Mouse (Mus musculus) frontal cortex, adult 2 months (tissue): ENCODE measurements around the gene Cdk16. TPM values are rescaled to one million over a fixed set of nuclear protein-coding genes. Genes with fewer than 3 reads are reported as not detected.
A peak's percentile ranks its signal among the peaks of the same experiment; 100 is the strongest.
"Not testable (repeated sequence)": the region's sequence is repeated elsewhere in the genome, so short reads cannot be mapped to it uniquely, and the experiment has no call there.

Source experiments
- DNase-seq, 2 experiments: peaks; one replicate each; pipeline ENCODE4 v3.0.0; 2022; ENCODE audit warnings: low spot score in 1 of 2; ENCODE audit errors: extremely low spot score in 1 of 2
- polyA plus RNA-seq: library from polyadenylated mRNA; depleted of rRNA; stranded (reverse); fragments of >200 nt; gene quantifications from 2 replicates; pipeline ENCODE4 v1.2.3, GENCODE M21; 2012; rRNA removed

The Cdk16 gene
- 394 and 422 TPM in 2 replicates for polyA plus RNA-seq

DNA sequence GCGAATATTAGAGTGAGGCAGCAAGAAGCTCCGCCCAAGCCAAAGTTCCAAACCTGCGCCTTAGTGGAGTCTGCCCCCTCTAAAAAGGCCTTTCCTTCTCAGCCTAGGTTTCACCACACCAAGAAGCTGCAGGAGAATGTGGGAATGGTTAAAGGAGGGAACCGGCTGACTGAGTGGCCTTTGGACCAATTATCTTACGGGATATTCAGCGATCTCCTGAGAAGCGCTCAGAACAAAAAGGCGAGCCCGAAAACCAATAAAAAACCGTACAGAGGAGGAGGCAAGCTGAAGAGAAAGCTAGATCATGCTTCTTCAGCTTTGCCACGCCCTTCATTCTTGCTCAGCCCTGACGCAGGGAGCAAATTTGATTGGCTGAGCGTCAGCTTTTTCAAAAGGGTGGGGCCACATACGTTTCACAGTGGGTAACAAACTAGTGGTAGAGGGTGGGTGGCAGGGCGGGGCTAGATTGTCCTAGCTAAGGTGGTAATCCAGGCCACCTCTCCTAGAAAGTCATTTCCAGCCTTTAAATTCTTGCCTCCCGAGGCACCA lies at the start of gene Cdk16:
TSS of gene Cdk16 (plus strand) at position 436 of the 549 bp plus-strand sequence.
- peak; percentile 87 to 88 for DNase-seq

DNA sequence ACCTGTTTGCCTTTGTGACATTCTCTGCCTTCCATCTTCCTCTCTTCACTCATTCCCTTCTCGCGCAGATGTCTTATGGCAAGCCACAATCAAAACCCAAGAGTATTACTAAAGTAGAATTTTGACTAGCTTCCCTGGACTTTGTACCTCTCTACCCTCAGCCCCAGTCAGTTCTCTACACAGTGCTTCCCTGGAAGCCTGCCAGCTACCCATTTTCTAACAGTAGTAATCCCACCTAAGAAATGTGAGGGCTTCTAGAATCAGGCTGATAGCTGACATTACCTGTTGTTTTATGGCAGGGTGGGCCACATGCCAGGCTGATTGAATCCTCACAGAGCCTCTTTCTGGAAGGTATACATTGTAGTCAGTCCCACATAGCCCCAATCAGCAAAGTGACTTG lies 49.6 kb upstream of the Cdk16 start:
- DNase-seq = no peak

DNA sequence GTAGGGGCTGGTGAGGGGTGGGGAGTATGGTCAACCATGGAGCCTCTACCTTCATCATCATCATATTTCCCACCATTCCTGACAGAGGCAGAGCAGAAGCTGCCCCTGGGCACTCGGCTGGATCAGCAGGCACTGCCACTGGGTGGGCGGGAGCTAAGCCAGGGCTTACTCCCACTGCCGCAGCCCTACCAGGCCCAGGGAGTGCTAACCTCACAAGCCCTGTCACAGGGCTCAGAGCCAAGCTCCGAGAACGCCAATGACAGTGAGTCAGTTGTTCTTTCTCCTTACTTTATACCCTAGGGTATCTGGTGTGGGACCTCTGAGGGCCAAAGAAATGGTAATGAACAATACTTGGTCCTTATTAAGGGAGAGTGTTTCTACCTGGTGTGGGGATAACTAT lies 43.0 kb upstream of the Cdk16 start:
- no peak for DNase-seq

DNA sequence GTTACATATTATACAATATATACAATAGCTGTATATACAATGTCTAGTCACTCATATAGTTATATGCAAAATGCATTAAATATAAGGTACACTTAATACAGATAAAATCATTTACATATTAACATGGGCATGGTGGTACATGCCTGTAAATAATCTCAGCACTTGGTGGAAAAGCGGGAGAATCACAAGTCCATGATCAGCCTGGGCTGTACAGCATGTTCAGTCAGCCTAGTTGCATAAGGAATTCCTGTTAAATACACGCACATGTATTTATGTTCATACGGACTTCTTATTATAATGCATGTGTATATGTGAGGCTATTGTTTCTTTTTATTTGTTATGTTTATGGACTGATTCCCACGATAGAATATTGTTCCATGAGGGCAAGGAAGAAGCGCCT lies 30.2 kb upstream of the Cdk16 start:
- DNase-seq = no peak

DNA sequence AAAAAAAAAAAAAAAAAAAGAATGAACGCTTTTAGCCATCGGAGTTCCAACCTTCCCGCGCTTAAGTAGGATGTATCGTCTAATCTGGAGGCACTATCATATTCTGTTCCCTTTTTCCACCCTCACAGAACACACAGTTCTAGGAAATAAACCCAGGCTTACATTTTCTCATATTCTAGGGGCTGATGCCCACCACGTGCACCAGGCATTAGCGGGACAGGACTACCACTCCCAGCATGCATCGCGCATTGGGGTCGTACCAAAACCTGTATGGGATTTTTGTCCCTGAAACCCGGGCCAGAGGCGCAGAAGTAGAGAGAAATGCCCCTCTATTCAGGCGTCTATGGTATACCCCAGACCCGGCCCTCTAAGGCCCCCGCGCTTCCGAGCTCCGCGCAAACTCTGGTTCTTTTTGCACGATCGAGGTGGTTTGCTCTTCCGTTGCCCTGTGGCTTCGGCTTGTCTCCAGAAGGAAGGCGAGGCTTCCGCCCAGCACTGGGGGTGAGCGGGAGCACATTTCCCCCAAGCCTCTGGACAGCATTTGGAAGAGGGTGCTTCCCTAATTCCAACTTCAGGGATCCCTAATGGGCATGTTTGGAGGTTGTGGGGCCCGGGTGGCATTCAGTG lies 29.6 kb upstream of the Cdk16 start, which contains the start of gene Uba1:
TSS of gene Uba1 (plus strand) at position 301 of the 627 bp plus-strand sequence.
- peak; percentile 66 to 87 for DNase-seq

DNA sequence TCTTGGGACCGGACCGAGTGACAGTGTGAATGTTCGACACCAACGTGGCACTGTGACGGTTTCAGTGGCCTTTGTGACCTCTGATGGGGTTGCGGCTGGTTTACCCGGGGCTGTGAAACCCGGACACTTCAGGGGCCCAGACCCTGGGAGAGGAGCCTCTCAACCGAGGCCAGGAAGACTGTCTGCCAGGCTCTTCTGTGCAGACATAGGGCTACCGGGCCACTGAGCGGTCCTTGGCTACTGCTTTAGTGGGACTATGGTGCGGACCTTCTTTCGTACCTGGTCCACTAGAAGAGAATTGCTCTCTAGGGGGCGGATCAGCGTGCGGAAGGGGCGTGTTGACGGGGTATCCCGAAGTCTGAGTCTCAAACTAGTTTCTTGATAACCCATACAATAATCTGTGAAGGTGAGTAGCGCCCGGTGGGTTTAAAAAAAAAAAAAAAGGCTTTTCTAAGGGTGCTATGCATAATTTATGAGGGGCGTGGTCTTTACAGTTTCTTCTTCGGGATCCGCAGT lies 28.8 kb upstream of the Cdk16 start:
- DNase-seq = no peak

DNA sequence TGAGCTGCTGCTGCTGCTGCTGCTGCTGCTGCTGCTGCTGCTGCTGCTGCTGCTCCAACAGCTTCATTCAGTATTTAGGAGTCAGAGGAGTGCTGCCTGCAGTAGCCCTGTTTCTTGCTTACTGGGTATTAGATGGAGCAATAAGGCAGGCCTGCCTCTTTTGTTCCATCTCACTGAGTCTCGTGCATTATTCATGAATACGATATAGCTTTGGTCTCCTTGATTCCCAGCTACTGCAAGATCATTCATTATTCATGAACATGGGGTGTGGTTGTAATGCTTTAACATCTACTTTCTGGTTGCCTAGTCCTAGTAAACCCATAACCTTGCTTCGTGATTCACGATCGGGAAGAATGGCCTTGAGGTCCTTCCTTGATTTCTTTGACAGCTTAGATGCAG lies 25.4 kb upstream of the Cdk16 start:
- no peak for DNase-seq

DNA sequence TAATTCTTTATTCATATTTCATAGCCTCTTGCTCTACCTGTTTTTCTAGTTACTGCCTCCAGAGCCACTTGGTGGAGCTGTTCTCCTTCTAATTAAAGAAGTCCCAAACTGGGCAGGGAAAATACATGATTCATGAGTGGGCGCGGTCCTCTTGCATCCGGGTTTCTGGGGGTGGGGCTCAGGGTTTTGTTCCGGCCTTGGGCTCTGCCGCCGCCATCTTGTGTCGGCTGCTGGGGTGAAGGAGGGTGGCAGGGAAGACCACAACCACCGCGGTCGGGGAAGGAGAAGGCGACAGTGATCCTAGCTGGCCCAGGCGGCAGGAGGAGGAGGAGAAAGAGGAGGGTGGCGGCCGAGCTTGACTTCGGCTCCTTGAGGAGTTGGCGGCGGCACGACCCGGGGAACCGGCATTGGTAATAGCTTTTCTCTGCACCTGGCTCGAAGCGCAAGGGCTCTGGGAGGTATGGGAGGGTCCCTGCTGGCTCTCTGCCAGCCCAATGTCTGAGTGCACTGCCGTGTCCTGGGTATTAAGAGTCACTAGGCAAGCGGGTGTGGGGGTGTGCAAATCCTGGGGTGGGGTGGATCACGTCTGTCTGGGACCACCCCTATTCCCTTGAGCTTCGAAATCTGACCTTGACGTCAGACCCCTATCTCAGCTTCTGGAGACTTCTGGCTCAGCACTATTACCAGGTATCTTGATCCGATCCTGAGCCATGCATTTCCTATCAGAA lies 24.9 kb upstream of the Cdk16 start:
- DNase-seq = peak; percentile 86 to 87

DNA sequence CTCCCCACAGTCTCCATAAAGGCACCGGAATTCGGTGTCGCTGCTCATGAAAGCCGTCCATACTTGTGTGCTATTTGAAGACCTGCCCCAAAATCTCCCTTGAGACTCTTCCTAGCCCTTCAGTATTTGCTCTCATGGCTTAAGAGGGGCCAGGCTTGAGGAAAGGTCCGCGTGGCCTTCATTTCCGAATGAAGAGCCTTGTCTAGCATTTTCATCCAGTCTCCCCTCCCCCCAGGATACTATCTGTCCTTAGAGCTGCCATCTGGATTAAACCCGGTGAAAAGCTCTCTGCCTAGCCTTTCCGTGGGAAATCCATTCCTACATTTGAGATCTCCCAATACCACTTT lies 24.3 kb upstream of the Cdk16 start:
- peak in 1 of 2 experiments; percentile 17 for DNase-seq

DNA sequence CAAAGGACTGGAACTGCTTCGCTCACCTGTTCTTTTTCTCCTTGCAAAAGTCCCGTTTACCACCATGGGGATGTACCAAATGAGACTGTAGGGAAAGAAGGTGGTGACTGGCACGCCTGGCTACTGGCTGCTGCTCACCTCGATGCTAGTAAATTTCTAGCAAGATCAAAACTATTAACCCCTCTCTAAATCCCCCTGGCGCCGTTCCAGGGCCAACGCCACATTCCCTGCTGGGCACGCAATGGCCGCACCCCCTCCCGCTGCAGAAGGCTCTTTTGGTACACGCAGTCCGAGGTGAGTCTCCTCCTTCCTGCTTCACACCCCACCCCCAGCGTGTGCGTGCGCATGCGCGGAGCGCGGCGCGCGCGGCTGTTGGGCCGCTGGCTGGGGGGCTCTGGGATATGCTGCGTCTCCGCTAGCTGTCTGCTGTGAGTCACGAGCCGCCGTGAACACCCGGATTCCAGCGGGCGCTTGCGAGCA lies 354 bp downstream of the Cdk16 start:
- DNase-seq = peak; percentile 65 to 85

DNA sequence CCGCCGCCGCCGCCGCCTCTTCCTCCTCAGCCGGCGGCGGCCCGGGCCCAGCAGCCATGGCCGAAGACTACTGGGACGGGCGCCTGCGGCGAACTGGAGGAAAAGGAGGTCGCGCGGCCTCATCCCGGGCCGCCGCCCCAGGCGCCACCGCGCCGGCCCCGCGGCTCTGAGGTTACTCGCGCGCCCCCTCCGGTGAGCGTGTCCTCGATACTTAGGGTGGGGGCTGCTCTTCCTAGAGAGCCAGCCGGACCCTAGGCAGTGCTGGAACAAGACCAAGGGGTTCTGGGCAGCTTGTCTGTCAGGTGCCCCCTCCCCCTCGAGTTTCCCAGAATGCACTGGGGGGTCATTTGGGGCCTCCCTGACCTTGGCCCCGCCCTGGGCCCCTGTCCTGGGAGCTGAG lies 861 bp downstream of the Cdk16 start:
- DNase-seq = peak; percentile 8 to 36

DNA sequence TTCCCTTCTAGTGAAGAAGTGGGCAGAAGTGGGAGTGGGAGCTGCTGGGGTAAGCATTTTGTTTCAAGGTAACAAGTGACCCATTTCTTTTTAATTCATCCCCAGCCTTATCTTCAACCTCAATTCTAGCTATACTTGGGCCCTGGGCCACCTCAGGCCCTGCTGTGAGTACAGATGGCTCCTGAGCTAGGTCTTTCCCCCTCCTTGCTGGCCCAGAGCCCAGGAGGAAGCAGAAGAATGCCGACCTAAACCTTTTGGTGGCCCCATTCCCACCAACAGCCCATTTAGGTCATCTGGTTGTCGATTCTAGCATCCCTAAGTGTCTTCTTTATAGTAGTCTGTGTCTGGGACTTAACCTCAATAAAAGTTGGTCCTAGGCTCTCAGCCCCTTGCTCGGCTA lies 3.8 kb downstream of the Cdk16 start:
- no peak for DNase-seq

DNA sequence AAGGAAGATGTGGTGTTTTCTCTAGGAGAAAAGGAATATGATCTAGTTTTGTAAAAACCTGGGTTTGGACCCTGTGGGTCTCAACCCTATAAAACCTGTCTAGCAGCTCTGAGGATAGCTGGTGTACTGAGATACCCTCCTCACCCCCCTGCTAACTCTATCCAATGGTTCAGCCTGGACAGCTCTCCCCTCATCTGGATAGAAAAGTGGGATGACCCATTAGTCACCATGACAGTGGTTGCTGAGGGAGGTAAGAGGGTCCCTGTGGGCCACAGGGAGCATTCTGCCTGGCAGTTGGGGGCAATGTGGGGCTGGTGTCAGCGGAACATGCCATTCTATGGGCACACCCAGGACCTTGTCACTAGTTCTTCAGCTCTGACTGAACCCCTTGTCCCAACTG lies 4.9 kb downstream of the Cdk16 start:
- DNase-seq = no peak

DNA sequence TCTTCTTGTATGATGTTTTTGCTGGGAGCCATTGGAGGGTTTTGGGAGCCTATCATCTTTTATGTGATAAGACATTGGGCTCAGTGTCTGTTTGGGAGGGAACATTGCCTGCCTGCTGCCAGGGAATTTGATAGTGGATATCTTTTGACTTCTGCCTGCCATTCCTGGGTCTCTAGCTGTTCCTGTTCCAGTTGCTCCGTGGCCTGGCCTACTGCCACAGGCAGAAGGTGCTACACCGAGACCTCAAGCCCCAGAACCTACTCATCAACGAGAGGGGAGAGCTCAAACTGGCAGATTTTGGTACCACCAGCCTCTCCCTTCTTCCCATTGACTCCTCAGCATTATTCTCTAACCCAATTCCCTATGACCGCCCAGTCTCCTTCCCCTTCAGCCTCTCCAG lies 8.1 kb downstream of the Cdk16 start:
- DNase-seq = no peak

DNA sequence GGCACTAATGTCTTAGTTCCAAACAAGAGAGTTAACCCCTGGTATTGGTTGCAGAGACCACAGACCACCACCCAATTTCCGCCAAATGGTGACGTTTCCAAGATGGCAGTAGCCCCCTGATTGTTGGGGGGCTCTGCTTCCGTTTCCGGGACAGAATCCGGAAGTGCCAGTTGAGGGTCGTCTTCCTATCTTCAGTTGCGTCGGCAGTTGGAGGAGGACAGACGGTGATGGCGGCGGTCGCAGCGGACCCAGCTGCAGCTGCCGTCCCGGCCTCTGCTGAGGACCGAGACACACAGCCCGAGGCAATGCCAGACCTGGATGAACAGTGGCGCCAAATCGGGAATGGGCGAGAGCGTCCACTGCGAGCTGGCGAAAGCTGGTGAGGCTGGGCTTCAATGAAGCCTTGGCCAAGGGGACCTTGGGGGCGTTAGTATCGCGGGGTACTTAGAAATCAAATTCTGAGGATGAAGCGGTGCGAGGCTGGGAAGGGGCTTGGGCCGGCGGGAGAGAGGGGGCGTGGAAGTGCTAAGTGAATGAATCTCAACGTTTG lies 16.1 kb downstream of the Cdk16 start, which contains the start of gene Usp11:
TSS of gene Usp11 (plus strand) at position 166 of the 550 bp plus-strand sequence.
- DNase-seq = peak; percentile 9 to 54

DNA sequence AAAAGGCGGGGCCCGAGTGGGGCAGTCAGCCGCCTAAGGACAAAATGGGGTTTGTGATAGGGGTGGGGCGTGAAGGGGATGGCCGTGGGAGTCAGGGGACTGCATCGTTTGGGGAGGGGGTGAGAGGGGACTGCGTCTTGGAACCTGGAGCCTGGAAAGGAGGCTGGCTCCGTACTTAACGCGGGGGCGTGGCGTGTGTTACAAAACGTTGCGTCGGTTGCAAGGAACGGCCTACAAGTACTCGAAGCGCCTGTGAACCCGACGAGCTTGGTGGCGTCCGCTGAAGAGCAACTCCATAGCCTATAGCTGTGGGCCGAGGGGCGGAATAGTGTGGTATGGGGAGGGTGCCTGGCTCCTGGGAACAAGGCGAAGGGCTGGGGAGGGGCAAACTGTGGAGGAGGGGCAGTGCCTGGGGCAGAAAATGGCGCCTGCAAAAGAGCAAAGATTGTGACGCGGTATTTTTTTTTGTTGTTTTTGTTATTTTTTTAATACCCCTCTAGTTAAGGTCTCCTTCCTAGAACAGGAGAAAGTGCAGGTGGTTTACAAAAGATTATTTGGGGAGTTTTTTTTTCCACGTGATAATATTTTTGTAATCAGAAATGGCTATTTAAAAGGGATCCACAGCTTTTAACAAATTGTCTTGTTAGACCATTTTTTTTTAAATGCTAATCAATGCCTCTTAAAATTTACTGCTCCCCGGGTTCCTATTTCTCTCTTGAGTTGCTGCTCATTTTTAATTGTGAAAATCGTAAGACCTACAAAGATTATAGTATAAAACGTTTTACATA lies 16.7 kb downstream of the Cdk16 start:
- peak; percentile 68 to 83 for DNase-seq

DNA sequence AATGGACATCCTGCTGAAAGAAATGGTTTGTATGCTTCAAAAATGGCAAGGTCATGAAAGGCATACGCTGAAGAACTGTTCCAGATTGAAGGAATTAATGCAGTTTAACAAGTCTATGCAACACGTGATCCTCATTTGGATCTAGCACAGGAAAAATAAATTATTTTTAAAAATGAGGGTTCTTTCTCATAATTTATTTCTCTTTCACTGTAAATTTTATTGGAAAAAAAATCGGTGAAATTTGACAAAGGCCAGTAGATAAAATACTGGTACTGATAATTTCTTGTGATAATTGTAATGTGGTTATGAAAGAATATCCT lies 17.3 kb downstream of the Cdk16 start:
- DNase-seq = no peak

DNA sequence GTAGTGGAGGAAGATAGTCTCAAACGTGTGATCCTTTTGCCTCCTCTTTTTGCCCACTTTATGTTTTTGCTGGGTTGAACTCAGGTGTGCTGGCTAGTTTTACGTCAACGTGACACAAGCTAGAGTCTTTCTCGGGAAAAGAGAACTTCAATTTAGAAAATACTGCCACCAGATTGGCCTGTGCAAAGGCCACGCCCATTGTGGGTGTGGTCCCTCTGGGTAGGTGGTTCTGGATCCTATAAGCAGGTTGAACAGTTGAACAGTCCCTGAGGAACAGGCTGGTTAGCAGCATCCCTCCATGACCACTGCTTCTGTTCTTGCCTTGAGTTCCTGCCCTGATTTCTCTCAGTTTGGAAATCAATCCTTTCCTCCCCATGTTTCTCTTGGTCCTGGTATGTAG lies 40.9 kb downstream of the Cdk16 start:
- DNase-seq = no peak

DNA sequence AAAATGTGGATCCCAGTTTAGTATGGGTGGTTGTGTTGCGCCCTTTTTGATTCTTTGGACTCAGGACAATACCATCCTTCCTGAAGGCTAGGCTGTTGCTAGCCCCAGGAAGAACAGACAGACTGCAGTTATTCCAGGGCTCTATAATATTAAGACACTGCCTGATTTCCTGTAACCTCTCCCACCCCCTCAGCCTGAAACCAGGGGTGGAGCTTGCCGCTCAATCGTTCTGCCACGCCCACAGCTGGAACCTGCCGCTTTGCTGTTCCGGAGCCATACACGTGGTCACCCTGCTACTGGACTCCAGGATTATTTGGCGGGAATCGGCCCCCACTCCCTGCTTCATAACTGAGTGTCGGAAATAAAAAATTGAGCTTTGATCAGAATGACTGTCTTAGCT lies 42.3 kb downstream of the Cdk16 start:
- not testable (repeated sequence) for DNase-seq

DNA sequence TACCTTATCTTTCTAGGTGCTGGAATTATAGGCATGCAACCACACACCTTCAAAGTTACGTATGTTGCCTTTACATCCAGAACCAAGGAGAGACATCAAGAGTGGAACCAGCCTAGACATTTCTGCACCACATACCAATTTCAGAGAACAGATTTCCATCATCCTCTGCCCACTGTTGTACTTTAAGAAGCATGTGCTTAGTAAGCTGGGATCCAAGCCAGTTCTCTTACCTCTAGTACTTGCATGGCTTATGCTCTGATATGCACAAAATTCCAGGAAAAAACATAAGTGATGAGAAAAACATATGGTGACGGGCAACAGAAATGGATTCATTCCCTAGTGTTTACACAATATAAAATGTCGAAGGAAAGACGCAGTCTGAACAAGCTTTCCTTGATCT lies 48.7 kb downstream of the Cdk16 start:
- peak in 1 of 2 experiments; percentile 38 for DNase-seq

DNA sequence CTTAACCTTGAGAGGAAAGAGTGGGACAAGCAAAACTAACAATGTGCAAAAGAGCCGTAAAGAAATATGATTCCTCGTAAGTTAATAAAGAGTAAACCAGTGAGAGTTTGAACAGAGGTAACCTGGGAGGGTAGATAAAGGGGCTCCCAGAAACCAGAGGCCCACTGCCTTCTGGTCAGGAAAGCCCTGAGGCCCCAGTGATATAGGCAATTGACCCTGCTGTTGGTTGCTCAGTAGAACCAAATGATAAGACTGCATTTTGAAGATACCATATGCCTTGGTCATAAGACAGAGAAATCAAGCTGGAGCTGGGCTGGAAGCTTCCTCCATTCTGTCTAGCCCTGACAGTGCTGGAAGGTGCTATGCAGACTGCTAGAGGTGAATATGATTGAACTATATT lies 61.1 kb downstream of the Cdk16 start:
- DNase-seq = no peak
